Mouse (Mus musculus) common myeloid progenitor, adult 5-6 weeks (primary cell): Measurements from ENCODE around the gene Snta1. TPM values are rescaled to one million over a fixed set of nuclear protein-coding genes. Genes with fewer than 3 reads are reported as not detected.

ENCODE experiments used
- ATAC-seq: replicated peaks from 2 replicates; pipeline ENCODE4 v1.8.0; 2016; ENCODE audit warnings: low read depth, mild to moderate bottlenecking, moderate TSS enrichment, inconsistent platforms; ENCODE audit not compliant: poor library complexity, severe bottlenecking
- total RNA-seq: library from RNA; stranded (forward); fragments of 200-1000, 187-1606 nt; gene quantifications from 2 replicates; pipeline ENCODE4 v1.2.3, GENCODE M21; 2017

The Snta1 gene
- total RNA-seq, 1 experiment from 2014 or later, result not detected

DNA sequence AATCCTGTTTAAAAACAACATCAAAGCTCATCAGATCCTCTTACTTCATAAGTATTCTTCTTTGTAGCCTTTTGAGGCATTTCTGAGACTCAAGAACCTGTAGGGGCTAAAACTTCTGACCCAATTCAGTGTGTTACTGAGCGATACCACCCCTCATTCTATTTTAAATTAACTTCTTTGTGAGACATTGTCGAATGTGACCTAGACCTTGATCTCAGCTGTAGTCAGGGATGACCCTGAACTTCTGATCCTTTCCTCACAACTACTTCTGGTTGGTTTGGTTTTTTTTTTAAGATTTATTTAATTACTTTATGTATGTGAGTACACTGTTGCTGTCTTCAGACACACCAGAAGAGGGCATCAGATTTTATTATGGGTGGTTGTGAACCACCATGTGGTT lies 15.6 kb upstream of the Snta1 start:
- ATAC-seq, result no peak

DNA sequence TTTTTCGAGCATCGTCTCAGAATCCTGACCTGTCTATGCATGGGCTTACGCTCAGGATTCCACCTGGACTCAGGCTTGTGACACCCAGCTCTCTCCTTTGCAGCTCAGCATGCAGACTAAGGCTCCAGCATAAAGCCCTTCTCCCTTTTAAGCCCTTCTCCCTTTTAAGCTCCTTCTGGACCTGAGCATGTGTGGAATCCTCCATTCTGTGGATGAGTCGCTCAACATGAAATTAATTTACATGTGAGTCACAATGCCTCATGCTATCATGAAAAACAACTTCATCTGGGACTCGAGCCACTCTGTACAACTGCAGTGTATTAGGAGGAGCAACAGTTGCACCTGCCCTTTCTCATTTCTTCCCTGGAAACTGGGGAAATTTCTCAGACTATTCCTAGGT lies 14.3 kb upstream of the Snta1 start:
- no peak for ATAC-seq

DNA sequence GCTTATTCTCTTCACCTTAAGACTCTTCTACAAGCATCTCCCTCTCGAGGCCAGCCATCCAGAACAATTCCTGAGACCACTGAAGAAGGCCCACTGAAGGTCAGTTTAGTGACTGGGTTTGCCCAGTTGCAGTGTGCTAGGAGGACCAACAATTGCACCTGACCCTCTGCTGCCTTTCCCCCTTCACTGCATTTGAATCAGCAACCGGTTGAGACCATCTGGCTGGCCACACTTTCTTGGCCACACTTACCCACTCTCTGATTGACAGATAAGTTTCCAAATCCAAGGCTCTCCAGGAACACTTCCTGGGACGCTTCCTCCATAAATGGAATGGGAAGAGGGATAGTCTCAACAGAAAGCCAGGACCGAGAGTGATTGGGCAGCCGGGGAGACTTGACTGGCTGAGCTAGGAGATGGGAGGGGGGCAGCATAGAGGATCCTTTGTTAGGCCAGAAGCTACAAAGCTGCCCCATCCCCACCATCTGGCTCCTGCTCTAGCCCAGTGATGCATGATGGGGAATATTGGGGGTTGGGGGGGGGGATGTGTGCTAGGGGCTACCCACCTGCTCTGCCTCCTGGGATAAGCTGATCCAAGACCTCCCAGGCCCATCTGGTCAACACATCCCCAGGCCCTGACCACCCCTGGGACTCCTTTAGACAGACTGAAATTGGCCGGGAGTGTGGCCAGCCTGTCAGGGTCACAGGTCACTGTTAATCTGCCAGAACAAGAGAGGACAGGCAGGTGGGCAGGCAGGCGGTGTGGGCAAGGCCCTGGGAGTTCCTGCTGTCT lies 13.2 kb upstream of the Snta1 start:
- no peak for ATAC-seq

DNA sequence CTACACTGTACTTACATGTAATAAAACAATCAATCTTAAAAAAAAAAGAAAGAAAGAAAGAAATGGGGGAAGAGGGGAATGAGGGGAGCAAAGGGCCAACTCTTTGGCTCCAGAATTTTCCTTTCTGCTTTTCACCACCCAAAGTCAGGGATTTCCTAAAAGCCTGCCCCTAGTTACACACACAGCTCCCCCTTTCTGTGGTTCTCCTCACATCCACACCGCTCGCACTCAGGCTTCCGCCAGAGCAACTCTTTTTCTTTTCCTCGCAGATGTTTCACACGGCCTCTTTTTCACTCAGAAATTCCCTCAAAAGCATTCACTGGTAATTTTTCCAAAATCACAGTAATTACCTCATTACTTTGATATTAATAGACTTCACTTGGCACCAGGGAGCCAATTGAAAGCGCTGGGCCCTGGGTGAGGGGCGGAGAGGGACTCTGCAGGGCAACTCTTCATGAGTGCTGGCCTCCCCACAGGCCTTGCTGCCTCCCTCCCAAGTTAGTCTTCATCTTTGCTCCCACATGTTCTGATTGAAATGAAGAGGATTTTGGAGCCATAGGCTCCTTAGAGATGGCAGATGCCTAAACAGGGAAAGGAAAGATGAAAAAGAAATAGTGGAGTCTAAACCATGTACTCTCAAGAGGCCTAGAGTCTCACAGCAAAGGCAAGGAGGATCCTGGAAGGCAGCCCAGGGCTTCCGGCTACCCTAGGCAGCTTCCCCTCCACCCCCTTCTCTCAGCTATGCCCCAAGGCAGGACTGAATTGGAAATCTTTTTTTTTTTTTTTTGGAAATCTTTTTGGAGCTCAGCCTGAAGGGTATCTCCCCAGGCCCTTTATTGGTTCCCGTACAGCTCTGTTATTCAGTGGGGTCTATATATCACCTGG lies 12.0 kb upstream of the Snta1 start:
- ATAC-seq, result no peak

DNA sequence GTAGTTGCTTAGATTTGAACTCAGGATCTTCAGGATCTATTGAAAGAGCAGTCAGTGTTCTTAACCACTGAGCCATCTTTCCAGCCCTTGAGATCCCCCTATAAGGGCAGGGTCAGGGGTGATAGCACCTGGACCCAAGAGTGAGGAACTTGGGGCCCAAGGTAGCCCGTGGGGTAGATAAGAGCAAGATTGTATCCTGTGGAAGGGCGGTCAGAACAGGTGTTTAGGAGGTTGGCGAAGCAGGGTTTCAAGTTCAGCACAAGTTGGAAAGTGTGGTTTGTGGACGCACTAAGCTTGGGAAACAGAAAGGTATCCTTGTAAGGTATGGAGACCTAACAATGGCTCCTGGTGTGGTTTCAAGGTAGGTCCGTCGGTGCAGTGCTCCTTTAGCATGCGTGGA lies 10.1 kb upstream of the Snta1 start:
- ATAC-seq, result no peak

DNA sequence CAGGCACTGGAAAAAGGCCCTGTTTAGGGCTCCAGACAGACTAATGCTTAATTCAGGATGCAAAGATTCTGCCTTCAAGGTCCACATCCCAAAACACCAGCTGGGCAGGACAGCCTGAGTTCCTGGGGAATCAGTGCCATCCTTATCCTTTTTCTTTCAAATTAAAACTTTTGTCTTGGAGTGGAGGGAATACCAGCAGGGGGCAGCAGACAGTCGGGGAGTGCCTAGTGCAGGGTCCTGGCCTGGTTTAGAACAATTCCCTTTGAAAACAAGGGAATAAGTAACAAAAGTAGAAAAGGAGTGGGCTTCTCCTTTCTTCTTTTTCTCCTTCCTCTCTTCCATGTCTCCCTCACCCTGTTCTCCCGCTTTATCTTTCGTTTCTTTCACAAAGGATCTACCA lies 9.2 kb upstream of the Snta1 start:
- ATAC-seq, result peak; percentile 74; the same call in 1 of the 2 replicates

DNA sequence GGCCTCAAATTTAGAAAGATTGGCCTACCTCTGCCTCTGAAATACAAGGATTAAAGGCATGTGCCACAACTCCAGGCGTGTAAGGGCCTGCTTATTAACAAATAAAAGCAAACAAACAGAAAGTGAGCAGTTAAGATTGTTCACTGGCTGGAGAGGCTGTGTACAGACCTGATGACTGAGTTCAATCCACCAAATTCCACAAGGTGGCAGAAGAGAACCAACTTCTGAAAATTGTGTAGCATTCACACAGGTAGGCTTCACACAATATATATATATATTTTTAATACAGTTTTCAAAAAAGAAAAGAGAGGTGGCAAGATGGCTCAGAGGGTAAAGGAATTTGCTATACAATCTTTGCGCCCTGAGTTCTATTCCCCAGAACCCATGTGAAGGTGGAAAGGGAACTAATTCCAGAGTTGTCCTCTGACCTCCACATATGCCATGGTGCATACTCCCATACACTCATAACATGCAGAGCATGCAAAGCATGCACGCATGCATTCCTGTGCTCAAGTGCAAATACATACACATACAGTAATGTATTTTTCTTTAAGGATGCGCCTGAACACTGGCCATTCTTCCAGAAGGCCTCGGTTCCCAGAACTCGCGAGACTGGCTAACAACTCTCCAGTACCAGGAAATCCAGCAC lies 4.2 kb upstream of the Snta1 start:
- peak; percentile 64 for ATAC-seq

DNA sequence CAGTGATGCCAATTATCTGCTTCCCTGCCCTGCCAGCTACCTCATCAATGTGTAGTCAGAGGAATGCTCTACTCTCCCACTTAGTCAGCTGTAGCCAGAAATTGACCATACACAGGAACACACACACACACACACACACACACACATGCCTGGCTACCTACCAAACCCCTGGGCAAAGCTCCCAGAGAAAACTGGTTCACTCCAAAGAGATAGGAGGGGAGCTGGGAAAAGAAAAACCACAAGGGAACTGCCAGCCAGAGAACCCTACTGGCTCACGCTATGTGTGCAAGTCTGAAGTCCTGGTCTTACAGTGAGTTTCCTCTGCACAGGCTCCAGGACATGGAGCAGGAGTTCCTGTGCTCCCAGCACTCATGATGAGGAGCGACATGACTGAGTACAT lies 2.5 kb upstream of the Snta1 start:
- ATAC-seq, result no peak

DNA sequence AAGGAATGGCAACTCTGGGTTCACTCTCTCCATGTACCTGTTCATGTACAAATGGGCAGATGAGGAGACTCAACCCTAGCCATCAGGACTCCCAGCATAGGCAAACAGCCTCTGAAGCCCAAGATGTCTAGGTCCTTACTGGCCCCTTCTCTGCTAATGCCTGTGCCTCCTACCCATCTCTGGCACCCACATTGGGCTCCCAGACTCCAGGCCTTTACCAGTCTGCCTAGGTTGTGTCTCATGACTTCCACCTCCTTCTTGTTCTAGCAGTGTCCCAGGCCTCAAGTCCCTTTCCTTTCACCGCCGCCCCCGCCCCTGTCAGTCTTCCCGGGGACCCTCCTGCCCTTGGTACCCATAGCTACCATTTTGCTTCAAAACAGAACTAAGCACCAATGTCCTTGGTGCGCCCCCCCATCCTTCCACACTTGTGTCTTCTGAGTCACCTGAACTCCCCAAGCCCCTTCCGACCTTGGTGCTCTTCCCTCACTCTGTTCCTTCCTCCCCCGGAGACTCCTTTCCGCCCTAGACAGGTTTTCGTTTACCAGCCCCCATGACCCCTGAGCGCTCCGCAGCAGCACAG lies 746 bp downstream of the Snta1 start:
- ATAC-seq, result no peak

DNA sequence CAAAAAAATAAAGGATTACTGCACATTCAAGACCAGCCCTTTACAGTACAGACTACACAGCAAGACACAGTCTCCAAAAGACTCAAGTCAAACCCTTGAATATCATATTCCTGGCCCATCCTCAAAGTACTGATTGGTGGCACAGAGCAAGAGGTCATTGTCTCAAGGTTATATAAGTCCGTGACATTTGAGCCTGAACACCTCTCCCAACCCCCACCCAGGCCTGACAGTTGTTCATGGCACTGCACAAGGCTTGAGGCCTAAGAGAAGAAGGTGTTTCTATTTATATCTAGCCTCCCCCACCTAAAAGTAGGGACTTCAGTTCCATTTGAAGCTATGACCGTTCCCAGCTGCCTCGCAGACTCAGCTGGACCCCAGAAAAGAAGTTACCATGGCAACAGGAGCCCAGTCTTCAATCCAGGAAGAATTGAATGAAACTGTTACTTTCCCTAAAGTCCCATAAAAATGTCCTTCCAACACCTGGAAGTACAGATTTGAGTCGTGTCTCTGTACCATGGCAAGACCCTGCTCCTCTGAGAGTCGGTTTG lies 2.4 kb downstream of the Snta1 start:
- ATAC-seq, result no peak

DNA sequence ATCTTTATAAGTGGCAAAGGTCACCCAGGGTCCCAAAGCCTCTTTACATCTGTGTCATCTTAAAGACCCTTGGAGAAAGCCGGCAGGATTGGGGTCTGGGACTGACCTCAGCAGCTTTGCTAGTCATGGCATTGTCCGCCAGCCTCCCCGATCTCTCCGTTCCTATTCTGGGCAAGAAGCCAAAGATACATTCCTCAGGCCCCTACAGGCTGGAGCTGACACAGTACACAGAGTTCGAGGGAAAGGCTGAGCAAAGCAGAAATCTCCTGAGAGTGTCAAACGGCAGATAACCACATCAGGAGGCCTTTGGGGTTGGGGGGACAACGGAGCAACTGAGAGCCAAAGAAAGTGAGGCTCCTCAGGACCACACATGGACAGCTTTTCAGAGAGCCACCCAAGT lies 5.1 kb downstream of the Snta1 start:
- no peak for ATAC-seq

DNA sequence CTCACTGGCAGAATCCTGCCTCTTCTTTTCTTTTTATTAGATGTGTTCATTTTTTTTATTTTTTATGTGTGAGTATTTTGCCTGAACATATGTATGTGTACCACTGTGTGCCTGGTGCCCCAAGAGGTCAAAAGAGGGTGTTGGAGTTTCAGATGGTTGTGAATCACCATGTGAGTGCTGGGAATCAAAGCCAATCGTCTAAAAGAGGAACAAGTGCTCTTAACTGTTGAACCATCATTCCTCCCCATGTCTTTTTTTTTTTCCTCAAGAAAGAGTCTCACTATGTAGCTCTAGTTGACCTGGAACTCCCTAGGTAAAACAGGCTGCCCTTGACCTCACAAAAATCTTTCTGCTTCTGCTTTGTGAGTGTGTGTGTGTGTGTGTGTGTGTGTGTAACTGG lies 5.9 kb downstream of the Snta1 start:
- ATAC-seq, result 0 out of 2 replicates have a peak, but pooled peaks have one; percentile 39

DNA sequence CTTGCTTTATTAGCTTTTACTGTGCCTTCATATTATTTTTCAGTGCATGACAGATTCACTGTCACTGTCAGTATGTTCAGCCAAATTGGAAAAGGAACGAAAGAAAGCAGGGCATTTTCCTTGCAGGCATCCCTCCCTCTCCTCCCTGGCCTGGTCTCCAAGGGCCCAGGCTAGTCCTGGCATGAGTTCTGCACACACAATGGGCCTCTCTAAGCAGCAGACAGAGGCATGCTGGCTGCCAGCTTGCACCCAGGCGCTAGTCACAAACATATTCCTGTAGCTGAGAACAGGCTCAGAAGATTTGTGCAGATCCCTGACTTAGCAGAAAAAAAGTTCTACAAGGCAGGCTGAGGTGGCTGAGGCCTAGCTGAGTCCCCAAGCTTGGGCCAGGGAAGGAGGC lies 8.6 kb downstream of the Snta1 start:
- ATAC-seq, result no peak

DNA sequence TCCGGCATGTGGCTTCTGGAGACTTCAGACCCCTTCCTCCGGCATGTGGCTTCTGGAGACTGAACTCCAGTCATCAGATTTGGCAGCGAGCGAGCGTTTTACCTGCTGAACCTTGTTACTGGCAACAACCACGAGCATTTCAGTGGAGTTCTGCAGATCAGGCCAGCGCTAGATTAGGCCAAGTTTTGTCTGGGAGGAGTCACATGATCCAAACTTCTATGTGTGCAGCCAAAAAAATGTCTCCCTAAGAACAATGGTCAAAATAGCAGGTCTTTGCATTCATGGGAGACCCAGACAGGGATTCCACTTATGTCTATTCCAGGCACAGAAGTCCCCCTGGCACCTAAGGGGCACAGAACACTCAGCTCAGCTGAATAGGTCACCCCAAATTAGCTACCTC lies 9.6 kb downstream of the Snta1 start:
- ATAC-seq, result no peak

DNA sequence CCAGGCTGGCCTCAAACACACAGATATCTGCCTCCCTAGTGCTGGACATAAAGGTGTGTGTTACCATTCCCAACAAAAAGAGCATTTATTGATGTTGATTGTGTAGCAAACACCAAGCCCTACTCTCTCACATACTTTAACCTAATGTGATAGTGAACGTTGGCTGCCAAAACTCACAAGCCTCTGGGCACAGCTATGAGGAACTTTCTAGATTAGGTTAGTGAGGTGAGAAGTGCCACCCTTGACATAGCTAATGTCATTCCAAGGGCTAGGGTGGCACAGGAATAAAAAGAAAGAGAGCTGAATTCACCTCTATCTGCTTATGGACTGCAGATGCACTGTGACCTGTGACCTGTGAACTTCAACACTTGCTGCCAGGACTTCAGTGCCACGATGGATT lies 11.4 kb downstream of the Snta1 start:
- no peak for ATAC-seq

DNA sequence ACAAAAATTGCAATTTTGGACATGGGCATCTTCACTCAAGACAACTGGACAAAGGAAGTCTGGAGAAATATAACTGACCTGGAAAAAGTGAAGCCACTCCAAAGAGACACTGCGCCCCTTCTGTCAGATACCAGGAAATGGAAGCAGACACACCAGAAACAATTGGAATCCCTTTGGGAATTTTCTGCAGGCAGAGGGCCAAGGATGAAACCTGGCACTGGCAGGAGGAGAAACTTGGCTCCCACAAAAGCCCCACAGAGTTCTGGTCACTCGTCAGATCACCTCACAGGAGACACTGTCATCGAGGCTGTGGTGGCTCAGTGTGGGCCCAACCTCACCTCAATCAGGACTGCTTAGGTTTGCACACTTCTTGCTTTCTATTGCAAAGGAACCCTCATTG lies 13.3 kb downstream of the Snta1 start:
- ATAC-seq, result no peak

DNA sequence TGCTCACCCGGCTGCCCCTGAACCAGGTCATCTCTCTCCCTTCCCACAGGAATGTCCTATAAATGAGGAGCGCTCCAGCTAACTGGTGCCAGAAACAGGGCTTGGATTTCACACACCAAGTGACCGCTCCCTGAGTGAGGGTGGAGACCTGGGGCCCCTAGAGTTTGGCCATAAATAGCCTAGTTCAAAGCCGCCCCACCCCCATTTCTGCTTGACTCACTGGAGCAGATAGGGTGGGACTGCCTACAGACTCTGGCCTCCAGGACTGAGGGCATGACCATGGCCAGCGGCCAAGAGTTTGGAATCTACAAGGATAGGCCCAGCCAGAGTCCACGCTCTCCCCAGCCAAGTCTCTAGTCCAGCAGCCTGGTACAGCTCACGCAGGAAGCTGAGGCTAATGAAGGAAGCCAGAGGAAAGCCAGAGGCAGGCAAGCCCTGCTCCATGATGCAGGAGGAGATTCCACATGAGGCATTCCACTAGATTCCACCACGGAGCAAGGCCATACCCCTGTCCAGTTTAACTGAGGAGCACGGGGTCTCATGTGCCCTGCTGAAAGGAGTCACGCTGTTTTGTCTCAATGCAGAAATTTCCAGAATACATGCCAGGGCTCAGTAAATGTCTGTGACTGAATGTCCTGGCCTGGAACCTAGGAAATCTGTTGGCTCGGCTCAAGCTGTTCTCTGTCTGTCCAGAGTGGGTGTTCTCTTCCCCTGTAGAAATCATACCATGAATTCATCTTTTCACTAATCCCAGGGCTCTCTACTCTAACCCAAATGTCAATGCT lies 17.5 kb downstream of the Snta1 start:
- ATAC-seq, result no peak

DNA sequence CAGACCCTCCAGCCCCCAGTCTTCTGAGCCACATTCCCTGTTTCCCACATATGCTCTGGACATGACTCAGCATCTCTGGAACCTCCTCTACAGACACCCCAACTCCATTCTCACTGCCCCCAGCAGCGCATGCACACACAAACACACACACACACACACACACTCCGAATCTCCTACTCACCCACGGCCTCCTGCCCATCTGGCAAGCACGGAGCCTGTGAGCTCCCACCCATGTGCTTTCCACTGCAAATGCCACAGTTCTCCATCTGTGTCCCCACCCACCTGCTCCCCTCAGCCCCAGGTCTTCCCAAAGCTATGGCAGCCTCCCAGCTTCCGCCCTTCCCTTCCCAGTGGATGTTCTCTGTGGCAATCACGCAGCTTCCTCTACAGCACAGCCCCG lies 28.8 kb downstream of the Snta1 start:
- no peak for ATAC-seq

DNA sequence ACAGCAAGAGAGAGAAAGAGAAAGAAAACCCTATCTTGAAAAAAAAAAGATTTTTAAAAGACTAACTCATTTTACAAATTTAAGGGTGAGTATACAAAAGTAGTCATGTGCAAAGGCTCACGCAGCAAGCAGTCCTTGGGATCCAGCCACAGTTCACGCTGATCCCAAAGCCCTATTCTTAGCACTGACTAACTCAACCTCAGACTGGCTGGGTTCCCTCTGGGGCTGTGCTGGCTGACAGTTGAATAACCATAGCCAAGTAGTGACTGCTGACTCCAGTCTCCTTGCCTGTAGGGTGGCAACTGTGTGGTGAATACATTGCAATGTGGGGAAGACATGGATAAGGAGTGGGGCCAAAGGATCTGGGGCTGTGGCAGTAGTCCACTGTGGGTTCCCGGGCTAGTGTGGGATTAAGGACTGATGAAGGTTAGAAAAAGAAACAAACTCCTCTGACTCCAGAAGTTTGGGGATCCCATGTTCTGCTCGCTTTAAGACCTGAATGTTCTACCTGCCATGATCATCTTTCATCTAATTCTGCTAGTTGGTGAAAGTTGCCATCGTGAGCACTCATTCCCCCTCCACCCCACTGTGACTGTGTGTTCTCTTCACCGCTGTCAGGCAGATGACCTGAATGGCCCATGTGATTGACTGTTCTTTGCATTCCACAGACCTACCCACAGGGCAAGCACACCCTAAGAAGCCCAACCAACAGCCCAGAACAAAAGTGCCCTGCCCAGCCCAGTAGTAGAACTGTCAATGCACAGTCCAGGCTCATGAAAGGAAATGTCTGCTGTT lies 32.9 kb downstream of the Snta1 start:
- ATAC-seq, result no peak
